Mouse (Mus musculus): ENCODE results near the gene Vsig8.

- TF ChIP-seq POLR2A (IDR thresholded peaks at IDR 0.05; ENCODE audit: control insufficient read depth, extremely low read depth, insufficient read depth, low read length, poor library complexity) (no peak), CTCF (IDR thresholded peaks at IDR 0.05; ENCODE audit: borderline replicate concordance, control insufficient read depth, extremely low read depth, insufficient read depth, low read length, poor library complexity) (no peak)
Measured at GRCm38 (mm10) chr1:172602326-172602725, 46.6 kb downstream of the Vsig8 start, which contains the start of gene Fcrl6.
